Mouse (Mus musculus): ENCODE data around the gene Rassf5.
A peak's percentile ranks its signal among the peaks of the same experiment; 100 is the strongest.

DNA sequence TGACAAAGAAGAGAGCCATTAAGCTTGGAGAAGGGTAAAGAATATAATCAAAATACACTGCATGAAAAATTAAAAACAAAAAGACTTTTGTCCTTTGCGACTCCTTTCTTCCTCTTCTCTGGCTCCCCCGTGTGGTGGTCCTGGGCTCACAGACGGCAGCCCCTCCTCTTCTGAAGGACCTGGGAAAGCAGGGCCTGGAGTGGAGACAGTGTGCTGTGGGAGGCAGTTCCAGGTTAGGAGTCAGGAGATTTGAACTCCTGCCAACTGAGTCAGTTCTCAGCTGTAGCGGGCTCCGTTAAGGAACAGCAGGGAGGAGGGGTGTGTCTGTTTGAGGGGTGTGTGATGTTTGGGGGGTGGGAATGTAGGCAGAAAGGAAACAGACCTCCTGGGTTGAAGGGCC, 37.5 kb downstream of the Rassf5 start:
- TF ChIP-seq EP300 (optimal IDR thresholded peaks at IDR 0.05) (no peak), CTCF (IDR thresholded peaks at IDR 0.05; ENCODE audit: low read depth) (peak; percentile 83)
